Mouse (Mus musculus) heart, adult 18-20 months (tissue): ENCODE results near the gene Cacna1f. TPM values are rescaled to one million over a fixed set of nuclear protein-coding genes. Genes with fewer than 3 reads are reported as not detected.

Experiments used
- DNase-seq, 2 experiments: peaks; one replicate each; pipeline ENCODE4 v3.0.0; 2021 to 2022; ENCODE audit warnings: mixed read lengths in 1 of 2
- long read RNA-seq, 2 experiments: library from polyadenylated mRNA; stranded (forward); transcript quantifications; one replicate each; pipeline ENCODE4 v2.0.0; 2021
- total RNA-seq, 2 experiments: library from RNA; stranded (reverse); gene quantifications; 2 replicates each; pipeline ENCODE4 v1.2.3; 2021

The Cacna1f gene
- not detected for total RNA-seq
- long read RNA-seq, experiment 1, partial matches to known transcripts = 1 of 1 reads
- long read RNA-seq, experiment 1, other reads (novel, unspliced or antisense) = 0 of 1 reads
- long read RNA-seq, experiment 2 = 0 reads

DNA sequence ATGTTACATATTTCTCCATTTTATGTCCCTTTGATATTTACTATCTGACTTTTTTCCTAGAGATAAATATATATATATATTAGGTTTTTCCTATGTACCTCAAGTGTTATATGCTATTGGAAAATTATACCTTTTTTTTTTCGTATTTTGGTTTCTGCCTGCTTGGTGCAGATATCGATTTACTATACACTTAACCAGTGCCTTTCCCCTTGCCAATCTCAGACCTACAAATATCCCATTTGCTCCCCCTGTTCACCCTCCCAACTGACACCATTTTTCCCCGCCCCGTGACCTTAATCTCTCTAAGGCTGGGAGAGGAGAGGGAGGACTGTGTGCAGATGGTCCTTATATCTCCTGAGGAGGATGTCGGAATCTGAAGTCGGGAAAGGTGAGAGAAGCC is at the start of gene Cacna1f:
Gene Cacna1f (plus strand): TSS at position 301 of the 400 bp plus-strand sequence.
- DNase-seq = no peak

DNA sequence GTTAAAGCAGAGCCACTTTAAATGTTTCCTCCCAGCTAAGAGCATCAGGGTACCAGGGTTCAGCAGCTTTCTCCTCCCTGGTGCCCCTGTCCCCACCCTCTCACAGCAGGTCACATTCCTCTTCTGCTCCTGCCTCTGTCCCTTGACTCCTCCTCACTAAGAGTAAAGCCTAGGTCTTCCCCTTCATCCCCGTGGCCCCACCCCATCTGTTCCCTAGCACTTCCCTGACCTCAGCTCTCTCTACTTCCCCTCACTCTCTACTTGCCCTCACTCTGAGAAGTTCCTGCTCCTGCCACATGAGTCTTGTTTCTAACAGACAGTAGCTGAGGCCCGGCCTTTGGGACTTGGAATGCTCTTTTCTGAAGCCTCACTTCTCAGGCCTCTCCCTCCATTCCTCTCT is 43.8 kb upstream of the Cacna1f start:
- no peak for DNase-seq

DNA sequence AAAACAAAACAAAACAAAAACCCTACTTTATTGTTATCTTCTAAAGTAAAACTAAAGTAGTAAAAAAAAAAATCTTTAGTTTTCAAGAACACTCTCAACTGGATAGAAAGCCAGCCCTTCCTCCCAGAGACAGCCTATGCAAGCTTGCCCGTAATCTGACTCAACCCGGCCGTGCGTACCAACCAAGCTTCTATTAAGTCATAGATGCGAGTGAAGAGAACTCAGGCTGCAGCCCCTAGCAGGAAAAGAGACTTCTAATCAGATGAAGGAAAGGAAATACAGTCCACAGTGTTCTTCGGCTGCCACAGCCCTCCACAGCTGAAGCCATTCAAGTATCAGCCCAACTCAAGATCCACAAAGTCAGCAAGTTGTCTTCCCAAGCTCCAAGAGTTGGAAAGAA is 40.5 kb upstream of the Cacna1f start:
- DNase-seq = no peak

DNA sequence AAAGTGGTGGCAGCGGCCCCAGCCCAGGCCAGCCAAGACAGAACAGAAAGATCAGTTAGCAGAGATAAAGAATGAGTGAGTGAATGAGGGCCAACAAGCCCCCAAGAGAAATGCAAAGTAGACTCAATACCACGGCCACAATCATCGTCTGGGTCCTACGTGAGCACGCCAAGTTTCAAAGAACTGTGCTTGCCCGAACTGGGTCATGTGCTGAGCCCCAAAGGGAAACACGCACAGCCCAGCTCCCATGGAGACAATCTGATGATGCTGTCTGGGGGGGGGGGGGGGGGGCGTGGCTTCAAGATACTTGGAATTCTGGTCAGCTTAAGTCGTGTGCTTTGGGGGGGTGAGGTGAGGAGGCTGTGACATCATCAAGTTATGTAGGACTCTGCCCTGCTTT is 39.4 kb upstream of the Cacna1f start:
- no peak for DNase-seq

DNA sequence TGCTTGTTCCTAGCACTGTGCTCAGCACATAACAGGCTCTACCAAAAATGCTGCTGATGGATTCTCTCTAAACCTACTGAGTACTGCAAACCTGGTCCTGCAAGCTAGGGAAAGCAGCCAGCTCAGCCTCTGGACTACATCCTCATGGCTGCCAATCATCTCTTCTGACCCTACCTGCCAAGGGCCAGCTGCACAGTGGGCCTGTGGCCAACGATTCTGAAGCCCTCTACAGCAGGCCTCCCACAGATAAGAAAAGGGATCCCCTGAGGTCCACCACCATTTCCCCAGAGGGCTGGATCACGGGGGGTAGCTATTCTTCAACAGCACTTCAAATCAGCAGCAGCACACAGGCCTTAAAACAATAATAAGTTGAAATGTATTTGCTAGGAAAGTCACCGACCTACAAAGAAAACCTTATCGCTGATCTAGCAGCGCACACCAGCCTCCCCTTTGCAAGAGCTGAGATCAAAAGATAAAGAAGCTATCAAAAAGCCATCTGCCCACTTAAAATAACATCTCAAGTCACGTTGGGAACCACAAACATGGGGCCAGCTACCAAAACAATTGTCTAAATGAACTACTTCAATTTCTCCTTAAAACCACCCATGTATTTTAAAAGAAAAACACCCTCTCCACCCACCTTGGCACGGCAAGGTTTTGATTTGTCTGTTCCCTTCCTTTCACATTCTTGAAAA is 36.3 kb upstream of the Cacna1f start:
- peak in 1 of 2 experiments; percentile 8 for DNase-seq

DNA sequence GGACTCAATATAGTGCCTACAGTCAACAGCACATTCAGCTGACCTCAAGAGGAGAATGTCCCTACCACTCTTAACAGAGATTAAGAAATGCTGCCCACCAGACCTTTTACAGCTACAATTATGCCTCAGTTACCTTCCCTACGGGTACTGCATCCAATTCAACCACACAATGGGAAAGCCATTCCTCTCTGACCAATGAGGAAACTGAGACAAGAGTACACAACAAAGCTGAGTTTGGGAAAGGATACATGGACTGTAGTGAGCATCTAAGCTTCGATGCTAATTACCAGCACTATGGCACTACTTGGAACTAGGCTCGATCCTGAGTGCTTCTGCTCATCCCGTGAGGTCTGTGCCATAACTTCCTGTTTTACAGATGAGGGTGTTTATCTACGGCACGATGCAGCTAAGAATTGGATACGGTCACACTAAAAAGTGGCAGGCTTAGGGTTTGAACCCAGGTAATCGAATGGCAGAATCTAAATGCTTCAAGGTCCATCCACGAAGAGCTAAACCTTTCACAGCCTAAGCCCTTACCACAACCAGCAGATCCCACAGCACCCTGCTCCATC is 35.2 kb upstream of the Cacna1f start:
- DNase-seq = no peak

DNA sequence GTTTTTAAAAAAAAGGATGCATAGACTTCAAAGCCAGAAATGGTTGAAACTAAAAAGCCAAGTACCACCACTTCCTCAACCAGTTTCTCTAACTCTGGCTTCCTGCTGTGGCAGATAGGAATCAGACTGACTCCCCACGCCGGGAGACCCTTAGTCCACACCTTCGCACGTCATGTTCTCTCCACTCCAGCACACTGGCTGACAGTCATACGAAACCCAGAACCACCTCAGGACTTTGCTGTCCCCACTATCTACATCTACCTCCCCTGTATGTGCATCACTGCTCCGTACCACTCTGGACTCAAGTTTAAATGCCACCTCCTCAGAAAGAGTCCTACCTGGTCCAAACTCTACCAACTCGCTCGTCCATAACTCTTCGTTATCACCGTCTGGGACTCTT is 34.4 kb upstream of the Cacna1f start:
- DNase-seq = no peak

DNA sequence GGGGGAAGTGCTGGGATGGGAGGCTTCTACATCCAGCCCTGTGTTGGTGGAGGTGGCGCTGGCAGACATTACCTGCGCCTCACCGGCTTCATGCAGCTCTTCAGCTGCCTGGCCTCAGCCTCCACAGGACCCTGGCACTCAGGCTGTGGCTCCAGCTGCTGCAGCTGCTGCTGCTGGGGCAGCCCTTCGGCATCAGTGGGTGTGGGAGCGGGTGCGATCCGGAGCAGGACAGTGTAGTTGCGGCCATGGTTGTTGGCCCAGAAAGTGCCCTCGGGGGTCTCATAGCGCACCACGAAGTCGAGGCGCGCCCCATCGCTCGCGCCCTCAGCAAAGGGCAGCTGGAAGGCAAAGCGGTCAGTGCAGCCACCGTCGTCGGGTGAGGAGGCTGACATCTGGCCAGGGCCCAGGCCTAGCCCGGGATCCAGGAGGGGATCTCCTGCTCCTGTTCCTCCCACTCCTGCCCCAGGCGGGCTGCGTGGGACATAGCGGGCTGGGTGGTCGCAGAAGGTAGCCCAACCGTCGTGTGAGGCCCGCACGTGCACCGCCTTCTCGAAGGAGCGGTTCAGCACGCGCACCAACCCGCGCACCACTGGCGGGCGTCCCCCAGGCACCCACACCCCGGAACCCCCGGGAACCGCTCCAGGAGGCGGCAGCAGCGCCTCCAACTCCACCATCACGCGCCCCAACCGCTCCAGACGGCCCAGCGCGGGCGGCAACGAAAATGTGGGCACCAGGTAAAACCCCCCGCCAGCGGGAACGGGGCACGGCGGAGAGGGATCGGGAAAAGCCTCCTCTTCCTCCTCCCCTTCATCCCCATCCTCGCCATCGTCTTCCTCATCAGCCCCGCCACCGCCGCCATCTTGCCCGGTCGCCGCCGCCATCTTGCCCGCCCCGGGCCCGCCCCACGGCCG is 33.5 kb upstream of the Cacna1f start, which contains the start of gene Foxp3:
Gene Foxp3 (plus strand): TSS at position 469 of the 911 bp plus-strand sequence.
- peak in 1 of 2 experiments; percentile 60 for DNase-seq

DNA sequence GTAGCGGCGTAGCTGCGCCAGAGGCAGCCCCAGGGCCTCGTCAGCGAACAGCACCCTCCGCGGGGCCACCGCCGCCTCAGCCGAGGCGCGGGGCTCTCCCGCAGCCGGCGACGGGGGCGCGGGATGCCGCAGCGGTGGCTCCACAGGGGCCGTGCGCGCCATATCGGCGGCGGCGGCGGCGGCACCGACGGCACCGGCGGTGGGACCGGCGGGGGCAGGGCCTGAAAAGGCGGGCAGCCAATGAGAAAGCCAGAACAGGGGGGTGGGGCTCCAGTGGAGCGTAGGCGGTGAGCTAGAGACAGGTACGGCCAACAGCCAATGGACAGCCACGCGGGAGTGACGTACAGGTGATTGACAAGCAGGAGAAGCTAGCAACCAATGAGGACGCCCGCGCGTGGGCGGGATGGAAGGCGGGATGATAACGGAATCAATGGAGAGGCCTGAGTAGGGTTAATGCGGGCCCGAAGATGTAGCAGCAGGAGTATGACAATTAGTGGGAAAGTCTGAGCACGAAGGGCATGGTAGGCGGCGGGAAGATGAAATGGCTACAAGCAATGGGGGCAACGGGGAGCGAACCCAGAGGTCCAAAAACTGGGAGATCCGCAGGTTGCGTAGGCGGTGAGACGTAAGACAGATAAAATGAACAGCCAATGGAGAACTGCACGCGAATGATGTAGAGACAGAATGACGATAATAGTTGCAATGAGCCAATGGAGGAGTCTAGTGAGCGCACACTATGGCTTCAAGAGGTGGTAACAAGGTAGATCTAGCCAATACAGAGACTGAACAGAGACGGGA is 32.6 kb upstream of the Cacna1f start, which contains the start of gene Ppp1r3f:
Gene Ppp1r3f (minus strand): TSS at position 197 of the 798 bp plus-strand sequence.
- DNase-seq = peak; percentile 91 to 96

DNA sequence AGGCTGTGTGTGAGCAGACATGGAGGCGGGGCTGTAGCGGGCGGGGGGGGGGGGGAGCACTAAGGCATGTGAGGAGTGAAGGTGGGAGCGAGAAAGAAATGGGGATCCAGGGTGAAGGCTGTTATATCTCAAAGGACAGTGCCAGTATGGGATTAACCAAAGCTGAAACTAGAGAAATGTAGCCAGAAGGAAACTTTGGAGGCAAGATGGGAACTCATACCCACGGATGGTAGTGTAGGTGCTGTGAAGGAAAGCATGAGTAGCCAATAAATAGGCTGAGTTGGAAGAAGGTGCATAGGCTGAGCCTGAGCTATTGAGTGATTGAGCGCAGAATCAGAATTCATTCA is 32.0 kb upstream of the Cacna1f start:
- DNase-seq = no peak

DNA sequence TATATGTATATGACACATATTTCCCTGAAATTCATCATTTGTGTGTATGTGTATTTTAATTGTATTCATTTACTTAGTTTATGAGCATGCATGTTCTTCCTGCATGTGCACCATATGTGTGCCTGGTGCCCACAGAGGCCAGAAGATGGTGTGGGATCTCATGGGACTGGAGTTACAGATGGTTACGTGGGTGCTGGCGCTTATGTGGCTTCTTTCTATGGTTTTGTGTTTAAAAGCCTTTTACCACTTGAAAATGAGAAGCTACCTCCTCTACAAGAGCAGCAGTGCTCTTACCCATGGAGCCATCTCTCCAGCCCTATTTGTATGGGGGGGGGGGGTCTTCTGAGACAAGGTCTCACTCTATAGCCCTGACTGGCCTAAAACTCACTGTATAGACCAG is 25.7 kb upstream of the Cacna1f start:
- no peak for DNase-seq

DNA sequence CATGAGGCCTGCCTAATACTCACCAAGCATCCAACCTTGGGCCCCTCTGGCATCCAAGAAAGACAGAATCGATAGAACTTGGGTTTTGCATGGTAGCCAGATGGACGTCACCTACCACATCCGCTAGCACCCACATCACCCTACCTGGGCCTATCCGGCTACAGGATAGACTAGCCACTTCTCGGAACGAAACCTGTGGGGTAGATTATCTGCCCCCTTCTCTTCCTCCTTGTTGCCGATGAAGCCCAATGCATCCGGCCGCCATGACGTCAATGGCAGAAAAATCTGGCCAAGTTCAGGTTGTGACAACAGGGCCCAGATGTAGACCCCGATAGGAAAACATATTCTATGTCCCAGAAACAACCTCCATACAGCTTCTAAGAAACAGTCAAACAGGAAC is 23.0 kb upstream of the Cacna1f start:
- no peak for DNase-seq

DNA sequence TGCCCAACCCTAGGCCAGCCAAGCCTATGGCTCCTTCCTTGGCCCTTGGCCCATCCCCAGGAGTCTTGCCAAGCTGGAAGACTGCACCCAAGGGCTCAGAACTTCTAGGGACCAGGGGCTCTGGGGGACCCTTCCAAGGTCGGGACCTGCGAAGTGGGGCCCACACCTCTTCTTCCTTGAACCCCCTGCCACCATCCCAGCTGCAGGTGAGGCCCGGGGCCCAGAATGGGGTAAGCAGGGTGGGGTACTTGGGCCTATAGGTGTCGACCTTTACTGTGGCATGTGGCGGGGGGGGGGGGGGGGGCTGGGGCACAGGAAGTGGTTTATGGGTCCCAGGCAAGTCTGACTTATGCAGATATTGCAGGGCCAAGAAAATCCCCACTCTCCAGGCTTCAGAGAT is 20.5 kb upstream of the Cacna1f start:
- no peak for DNase-seq

DNA sequence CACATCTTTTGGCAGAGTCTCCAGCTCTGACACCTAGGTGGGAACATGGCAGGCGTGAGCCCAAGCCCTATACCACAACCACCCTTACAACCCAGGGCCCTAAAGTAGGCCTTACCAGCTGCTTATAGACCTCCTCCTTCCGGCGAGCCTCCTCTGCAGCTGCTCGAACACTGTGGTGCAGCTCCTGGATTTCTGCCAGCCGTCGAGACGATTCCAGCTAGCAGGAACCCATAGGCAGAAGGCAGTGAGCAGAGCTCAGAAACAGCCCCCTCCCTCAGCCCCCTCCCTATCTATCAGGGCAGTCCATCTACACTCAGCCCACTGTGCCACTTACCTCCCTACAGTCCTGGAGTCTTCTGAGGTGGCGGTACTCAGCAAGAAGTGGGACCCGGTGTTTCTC is 11.5 kb upstream of the Cacna1f start:
- no peak for DNase-seq

DNA sequence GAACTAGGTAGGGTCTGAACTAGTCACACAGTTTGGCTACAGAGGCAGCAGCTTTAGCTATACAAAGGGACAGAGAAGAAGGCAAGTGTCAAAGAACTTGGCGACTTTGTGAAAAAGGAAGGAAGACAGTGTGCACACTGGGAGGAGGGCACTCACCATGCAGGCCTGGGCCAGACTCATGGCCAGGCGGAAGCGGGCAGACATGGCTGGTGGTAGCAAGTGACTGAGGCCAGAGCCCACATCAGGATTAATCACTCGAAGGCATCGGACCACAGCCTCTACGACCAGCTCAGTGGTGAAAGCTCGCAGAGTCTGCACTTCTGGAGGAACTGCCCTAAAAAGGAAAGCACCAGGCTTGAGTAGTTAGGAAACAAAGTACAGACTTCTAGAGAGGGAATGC is 2.9 kb upstream of the Cacna1f start:
- peak in 1 of 2 experiments; percentile 1 for DNase-seq

DNA sequence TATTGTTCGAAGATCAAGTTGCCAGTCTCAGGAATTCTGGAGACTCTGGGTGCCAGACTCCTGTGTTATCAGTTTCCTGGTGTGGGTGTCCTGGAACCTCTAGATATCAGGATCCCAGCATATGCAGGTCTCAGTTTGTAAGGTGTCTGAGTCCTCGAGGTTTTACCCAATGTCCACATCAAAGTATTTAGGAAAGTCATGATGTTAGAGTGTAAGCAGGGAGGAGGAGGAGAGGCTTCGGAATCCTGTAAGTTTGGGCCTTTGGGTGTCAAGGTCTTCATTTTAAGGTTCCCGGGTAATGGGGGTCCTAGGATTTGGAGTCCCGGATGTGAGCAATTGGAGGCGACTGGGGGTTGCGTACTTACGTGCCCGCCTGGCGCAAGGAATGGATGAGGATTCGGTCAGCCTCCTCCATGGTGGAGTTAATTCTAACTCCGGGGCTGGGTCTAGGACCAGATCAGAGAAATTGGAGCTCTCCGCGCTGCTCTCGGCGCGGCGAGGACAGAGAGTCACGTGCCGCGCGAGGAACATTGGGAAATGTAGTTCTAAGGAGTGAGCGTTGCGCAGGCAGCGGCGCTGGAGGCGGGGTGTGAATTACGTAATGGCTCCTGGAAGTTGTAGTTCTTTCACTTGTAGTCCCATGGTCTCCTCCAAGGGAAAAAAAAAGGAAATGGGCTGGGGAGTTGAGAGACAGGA is 1.9 kb upstream of the Cacna1f start, which contains the start of gene Ccdc22:
Gene Ccdc22 (minus strand): TSS at position 639 of the 696 bp plus-strand sequence.
- peak; percentile 90 to 91 for DNase-seq

DNA sequence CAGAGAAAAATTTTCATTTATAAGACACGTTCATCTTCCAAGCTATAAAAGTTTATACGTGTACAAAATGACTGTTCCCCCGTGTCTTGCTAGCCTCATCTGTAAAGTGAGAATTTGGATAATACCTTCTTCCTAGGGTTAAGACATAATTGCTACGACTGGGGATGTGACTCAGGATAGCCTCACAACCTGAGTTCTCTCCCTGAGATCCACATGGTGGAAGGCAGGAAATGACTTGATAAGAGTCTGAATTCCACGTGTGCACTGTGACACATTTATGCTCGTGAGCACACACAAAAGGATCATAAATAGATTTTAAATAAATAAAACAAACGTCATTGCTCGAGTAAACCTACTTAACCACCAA is 1.3 kb upstream of the Cacna1f start:
- DNase-seq = no peak

DNA sequence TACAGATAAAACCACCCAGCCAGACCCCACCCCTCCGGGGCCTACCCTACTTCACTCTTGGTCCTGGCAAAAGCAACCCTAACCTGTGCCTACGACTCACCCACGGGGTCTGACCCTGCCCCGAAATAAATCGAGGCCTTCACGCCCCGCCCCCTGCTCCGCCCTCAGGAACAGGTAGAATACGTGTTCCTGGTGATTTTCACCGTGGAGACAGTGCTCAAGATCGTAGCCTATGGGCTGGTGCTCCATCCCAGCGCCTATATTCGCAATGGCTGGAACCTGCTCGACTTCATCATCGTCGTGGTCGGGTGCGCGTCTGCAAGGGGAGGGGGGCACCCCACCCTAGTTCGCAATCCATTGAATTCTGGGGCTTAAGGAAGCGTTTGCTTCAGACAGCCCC is 3.2 kb downstream of the Cacna1f start:
- no peak for DNase-seq

DNA sequence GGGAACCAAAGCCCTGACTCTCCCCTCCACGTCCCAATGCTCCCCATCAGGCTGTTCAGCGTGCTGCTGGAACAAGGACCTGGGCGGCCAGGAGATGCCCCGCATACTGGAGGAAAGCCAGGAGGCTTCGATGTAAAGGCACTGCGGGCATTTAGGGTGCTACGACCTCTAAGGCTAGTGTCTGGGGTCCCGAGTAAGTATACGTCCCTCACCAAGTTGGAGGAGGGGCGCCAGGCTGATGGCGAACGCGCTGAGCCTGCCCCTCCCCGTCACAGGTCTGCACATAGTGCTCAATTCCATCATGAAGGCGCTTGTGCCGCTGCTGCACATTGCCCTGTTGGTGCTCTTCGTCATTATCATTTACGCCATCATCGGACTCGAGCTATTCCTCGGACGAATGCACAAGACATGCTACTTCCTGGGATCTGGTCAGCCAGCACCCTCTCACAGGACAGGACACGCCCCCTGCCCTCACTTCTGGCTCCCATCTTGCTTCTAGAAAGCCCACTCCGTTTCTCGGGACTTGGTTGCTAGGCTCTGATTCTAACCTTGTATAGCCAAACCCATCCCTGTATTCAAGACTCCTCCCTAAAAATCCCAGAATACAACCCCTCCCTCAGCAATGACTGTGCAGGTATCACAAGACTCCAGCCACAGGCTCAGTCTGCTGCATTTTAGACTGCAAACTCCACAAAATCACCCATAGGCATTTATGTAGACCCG is 3.8 kb downstream of the Cacna1f start:
- no peak for DNase-seq

DNA sequence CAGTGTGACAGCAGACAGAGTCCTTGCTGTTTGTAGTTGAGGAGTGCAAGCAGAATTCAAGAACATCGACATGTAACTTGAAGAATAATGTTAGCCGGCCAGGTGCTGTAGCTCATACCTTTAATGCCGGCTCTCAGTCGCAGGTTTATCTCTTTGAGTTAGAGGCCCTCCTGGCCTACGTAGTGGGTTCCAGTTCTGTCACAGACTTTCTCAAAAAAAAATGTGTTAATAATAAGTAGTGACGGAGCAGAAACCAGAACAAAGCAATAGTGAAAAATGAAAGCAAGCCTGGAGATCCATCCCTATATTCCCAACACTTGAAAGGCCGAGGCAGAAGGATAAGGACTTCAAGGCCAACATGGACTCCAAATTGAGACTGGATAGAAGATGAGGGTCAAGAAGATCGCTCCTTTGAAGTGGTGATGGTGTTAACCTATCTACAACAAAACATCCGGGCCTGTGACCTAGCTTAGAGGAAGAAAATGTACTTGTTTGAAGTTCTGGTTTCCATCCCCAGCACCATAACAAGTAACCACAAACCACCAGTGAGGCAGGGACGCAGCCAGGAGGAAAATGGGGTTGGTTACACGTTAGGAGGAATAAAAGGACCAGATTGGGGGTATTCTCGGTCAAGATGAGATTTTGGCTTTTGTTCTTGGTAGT is 11.1 kb downstream of the Cacna1f start:
- DNase-seq = no peak
